Mouse (Mus musculus) layer of hippocampus, postnatal 10 days (tissue): Measurements from ENCODE around the gene Acadvl. TPM values are rescaled to one million over a fixed set of nuclear protein-coding genes. Genes with fewer than 3 reads are reported as not detected.
A peak's percentile ranks its signal among the peaks of the same experiment; 100 is the strongest.

ENCODE experiments used
- DNase-seq, 2 experiments: peaks; one replicate each; pipeline ENCODE4 v3.0.0; 2021; ENCODE audit warnings: low spot score in 2 of 2
- long read RNA-seq: library from polyadenylated mRNA; stranded (forward); transcript quantifications from one replicate; pipeline ENCODE4 v2.0.0, GENCODE M21; 2023
- total RNA-seq, 2 experiments: library from RNA; stranded (reverse); gene quantifications; 2 replicates each; pipeline ENCODE4 v1.2.3; 2021

Gene Acadvl
- total RNA-seq, result 10 to 100 TPM; 55.7 to 57.6 TPM
- long read RNA-seq, transcript Acadvl-202 (20 exons, 2,168 nt), result major isoform, 61 of 78 reads
- long read RNA-seq, partial matches to known transcripts, result 7 of 78 reads
- long read RNA-seq, other reads (novel, unspliced or antisense), result 7 of 78 reads

DNA sequence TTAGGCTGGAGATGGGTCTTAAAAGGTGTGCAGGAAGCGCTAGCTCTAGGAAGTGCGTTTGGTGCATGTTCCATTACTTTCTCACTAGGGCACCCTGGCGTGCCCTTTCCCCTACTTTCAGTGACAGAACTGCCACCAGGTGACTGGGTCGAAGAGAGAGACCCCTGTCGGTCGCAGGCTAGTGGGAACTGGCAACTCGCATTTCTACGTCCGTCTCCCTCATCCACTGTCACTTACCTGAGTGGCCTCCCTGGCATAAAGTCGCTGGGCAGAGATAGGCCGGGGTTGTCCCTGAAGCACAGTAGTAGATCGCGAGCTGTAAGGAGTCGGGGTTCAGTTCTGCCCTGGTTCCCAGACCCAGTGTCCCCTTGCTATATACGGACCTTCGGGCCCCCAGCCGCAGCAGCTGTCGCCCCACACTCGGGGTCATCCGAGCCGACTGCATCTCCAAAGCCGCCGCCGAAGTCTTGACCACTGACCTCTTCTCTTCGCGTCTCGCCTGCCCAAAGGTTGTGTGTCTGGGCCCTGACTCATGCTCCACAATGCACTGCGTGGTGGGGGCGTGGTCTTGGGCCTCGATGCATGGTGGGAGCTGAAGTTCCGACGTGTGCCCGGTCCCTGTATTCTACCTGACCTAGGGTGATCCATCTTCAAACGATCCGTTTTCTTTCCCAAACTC, at the start of gene Acadvl:
Gene Acadvl (minus strand): TSS at position 532 of the 679 bp plus-strand sequence.
- DNase-seq, result peak; percentile 74 to 88

DNA sequence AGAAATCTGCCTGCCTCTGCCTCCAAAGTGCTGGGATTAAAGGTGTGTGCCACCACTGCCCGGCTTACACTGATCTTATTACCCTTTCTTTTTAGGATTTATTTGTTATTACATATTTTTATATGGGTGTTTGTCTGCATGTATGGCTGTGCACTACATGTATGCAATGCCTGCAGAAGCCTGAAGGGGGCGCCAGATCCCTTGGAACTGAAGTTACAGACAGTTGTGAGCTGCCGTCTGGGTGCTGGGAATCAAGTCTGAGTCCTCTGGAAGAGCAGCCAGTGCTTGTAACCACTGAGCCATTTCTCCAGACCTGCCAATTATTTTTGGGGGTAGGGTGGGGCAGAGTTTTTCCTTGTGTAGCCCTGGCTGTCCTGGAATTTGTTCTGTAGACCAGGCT, 47.8 kb upstream of the Acadvl start:
- DNase-seq, result no peak

DNA sequence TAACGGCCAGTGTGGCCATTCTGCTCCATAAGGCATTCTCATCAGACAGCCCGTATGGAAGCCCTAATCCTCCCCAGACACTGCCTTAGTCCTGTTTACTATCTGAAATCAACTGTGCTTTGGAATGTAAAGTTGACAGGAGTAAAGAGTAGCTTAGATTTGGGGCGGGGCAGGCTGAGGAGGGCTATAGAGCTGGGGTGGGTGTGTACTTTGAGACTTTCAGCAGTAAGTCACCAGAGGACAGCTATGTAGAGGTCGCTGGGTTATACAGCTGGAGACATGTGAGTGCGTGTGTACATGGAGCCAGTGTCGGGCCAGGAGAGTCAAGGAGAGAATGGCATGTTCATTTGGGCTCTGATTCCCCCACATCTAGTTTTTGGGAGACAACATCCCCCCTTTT, 44.7 kb upstream of the Acadvl start:
- DNase-seq, result no peak

DNA sequence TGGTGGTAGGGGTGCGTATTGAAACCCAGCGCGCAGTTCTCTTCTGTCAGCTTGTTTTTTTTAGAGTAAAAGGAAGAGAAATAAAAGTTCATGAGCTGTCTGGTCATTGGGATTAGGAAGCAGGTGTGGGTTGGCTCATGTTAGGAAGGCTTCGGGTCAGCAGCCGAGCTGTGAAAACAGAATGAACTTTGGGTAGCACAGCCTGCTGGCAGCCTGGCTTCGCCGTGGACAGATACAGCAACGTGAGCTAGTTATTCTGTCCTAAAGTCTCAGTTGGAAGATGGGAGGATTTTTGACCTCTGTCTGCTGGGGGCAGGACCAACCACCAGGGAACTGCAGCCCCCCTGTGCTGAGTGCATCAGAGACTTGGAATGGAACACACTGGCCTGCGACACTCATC, 42.6 kb upstream of the Acadvl start:
- no peak for DNase-seq

DNA sequence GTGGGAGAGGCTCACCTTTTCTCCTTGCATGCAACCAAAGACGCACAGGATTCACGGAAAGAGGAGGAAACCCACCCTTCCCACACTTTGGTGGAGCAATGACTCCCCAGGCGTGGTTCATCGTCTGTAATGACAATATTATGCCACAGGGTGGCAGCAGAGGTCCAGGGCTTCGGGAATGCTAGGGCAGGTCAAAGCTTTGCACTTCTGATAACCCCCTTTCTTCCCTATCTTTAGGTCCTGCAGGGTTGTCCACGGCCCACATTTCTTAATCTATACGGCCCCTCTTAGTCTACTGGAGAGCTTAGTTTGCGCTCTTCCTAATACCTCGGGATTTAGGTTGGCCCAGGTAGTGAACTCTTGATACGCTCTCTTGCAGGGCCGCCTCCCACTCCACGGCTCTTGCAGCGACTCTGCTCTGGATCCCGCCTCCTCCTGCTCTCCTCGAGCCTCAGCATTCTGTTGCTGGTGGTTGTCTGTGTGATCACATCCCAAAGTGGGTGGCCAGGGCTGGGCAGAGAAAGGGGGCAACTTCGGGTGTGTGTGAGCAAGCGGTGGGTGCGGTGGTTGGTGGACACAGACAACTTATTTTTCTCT, 40.5 kb upstream of the Acadvl start:
- DNase-seq, result peak; percentile 87 to 91

DNA sequence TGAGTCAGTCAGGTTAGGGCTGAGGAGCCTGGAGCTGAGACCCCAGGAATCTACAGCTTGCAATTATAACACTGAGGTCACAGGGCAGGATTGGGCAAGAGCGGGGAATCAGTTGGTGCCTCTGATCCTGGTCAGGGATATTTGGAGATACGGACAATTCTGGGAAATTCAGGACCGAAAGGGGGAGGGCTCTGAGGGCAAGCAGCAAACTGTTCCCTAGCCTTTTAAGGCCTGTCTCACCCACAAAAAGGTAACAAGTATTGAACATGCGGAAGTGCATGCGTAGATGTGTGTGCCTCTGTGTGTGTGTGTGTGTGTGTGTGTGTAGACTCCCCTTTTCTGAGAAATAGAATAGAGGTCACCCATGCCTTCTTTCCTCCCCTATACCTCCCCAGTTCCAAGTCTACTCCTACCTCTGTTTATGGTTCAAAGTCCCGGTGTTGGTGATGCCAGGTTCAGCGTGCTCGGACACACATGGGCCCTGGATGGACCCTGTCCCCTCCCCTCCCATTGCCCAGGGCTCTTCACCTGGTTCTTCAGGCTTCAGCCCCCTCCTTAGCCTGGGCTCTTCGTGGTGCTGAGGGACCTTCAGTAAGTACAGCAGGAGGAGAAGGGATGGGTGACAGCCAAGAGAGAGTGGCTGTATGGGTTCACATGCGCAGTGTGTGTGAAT, 38.8 kb upstream of the Acadvl start, which contains the start of gene Asgr1:
Gene Asgr1 (plus strand): TSS at position 188 of the 673 bp plus-strand sequence.
- no peak for DNase-seq

DNA sequence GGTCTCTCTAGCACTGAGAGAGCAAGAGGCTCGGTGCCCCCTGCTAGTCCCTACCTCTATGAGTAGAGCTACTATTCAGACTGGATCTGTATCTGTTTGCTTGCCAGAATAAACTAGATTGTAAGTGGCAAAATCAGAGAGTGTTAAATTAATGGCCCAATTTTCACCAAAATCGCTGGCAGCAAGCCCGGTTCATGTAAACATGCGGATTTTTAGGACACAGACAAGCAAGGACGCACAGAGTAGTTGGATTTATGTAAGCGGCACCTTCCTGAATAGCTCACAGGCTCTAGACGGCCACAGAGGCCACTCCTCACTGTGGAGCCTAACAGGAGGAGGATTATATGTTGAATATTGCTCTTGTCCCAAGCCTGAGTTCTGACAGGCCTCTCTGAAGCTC, 37.9 kb upstream of the Acadvl start:
- no peak for DNase-seq

DNA sequence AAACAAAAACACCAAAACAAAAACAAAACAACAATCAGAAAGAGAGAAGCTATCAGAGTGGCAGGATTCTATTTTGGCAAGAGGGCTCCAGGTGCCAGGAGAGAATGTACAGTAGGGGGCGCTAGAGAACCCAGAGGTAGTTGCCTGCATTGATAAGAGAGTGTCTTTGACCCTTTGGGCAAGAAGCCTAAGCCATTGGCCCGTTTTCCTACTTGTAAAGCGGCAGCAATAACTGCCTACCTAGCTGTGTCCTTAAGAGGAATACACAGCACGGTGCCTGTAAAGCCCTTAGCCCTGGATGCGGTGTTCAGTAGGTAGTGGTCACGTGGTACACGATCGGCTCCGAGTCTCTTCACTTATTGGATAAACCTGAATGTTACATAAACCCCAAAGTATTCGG, 34.6 kb upstream of the Acadvl start:
- no peak for DNase-seq

DNA sequence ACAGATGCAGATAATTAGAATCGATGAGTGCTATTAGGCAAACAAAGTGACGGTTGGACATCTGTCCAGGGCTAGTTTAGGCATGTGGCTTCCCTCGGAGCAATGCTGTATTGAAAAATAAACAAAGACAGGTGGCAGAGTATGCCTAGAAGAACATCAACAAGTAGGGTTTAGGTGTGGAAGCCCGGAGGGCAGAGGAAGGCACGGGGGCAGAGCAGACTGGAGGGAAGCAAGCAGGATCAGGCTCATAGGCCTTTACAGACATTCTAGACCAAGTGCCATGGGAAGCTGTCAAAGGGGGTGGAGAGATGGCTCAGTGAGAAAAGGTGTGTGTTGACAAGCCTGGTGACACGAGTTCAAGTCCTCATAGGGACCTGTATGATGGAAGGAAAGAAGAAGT, 34.2 kb upstream of the Acadvl start:
- no peak for DNase-seq

DNA sequence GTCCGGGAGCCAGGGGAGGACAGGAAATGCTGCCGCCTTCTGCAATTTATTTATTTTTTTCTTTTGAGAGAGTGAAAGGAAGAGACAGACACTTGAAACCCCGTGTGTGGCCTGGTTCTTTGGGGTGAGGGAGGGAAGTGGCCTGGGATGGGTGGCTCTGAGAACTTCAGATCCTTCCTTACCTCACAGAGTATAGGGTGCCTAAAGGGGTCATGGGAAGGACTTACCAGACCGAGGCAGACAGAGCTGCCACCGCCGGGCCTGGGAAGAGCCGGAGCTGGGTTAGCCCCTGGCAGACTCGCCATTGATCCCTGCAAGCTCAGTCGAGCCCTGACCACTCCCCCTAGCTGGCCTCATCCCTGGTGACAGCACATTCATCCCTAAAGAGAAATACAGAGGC, 30.2 kb upstream of the Acadvl start:
- no peak for DNase-seq

DNA sequence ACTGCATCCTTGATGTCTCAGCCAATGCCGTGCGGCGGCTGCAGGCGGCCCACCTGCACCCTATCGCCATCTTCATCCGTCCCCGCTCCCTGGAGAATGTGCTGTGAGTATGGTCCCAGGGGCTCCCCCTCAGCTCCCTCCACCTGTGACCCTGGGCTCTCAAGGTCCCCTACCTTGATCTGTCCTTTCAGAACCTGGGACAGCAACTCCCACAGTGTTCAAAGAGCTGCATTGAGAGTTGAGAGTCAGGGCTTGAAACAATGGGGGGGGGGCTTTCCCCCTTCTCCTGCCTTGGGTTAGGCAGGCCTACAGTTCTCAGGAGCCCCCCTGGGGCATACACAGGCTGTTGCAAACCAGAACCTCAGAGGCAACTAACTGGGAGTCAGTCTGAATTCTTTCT, 28.5 kb upstream of the Acadvl start:
- no peak for DNase-seq

DNA sequence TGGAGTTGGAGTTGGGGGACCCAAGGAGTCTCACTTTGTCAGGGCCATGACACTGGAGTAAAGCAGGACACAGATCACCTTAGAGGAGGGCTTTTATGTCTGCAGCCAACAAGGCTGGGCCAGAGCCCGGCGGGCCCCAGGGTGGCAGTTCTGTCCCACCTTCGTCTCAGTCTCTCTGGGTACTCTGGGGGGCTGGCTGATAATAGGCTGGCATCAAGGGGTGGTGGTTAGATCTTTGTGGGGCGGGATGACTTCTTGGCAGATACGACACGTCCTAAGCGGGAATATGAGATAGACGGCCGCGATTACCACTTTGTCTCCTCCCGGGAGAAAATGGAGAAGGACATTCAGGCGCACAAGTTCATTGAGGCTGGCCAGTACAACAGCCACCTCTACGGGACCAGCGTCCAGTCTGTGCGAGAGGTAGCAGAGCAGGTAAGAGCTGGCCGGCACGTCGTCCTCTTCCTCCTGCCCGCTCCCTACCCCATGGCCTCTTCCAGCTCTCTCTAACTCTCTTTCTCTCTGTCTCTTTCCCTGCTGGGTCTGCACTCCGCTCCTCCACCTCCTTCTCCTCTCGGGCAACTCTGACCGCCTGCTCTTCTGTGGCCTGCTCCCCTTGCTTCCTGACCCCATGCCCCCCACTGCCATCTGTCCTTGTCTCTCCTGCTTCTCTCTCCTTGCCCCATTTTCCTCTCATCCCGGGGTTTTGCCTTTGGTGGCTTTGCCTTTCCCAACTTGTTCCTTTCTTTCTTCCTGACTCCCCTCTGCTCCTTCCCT, 27.3 kb upstream of the Acadvl start:
- DNase-seq, result no peak

DNA sequence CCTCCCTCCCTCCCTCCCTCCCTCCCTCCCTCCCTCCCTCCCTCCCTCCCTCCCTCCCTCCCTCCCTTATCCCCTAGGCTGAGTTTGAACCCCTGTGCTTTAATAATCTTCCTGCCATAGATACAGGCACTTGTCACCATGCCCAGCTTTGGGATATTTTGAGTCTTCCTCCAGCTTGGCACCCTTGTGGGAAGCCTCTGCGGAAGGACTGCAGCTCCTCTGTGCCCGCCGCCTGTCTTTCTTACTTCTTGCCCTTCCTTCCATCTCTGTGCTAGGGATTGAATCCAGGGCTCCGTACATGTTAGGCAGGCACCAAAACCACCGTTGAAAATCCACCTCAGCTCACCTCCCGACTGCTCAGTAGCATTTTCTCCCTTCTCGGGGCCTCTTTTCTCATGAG, 25.0 kb upstream of the Acadvl start:
- DNase-seq, result no peak

DNA sequence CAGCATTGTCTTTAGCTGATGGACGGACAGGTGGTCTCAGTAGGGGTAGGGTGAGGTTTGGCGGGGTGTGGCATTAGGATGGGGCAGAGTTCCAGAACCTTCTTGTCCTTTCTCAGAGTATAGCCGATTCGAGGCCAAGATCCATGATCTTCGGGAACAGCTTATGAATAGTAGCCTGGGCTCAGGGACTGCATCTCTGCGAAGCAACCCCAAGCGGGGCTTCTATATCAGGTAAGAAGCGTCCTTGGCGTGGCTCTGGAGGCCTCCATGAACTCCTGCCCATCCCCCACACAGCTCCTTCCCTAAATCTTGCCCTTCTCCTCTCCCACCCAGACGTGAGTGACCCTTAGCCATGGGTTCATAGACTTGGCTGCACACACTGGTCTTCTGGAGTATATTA, 24.4 kb upstream of the Acadvl start:
- DNase-seq, result no peak

DNA sequence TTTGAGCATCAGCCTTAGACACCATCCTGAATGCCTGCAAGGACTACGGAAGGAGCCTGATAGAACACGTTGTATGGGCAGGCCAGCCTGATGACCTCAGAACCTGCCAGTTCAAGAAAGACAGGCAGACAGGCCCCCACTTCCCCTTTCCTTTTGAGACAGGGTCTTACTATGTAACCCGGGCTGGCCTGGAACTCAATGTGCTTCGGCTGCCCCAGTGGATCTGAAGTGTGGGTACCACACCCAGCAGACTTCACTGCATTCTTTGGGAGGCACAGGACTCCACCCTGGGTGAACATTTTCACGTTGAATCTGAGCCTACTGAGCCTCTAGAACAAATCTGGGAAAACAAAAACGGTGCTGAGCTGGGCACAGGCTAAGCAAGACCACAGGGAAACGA, 23.0 kb upstream of the Acadvl start:
- DNase-seq, result no peak

DNA sequence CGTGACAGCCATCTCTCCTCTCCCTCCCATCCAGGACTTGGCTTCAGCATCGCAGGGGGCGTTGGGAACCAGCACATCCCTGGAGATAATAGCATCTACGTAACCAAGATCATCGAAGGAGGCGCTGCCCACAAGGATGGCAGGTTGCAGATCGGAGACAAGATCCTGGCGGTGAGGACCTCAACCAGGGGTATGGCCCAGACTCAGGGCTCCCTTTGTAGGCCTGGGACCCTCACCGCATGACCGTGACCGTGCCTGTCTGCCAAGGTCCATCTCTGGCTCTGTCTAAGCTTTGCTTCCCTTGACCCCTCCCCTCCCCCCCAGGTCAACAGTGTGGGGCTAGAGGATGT, 16.1 kb upstream of the Acadvl start:
- DNase-seq, result no peak

DNA sequence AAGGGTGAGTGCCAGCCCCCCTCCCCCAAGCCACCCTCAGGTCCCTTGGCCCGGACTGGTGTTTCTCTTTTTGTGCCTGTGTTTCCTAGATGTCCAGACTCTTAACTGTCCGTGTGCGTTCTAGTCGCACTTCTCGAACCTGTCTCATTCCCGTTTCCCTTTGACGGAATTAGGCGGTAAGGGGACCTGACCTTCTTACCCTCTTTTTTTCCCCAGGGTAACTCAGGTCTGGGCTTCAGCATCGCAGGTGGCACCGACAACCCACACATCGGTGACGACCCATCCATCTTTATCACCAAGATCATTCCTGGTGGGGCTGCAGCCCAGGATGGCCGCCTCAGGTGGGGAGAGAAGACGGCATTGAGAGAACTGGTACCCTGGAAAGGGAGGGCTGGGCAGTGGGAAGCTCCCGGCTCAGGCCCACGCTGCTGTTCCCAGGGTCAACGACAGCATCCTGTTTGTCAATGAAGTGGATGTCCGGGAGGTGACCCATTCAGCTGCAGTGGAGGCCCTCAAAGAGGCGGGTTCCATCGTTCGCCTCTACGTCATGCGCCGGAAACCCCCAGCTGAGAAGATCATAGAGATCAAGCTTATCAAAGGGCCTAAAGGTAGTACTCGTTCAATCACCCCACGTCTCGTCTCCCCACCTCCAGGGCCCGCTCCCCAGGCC, 15.6 kb upstream of the Acadvl start:
- DNase-seq, result no peak

DNA sequence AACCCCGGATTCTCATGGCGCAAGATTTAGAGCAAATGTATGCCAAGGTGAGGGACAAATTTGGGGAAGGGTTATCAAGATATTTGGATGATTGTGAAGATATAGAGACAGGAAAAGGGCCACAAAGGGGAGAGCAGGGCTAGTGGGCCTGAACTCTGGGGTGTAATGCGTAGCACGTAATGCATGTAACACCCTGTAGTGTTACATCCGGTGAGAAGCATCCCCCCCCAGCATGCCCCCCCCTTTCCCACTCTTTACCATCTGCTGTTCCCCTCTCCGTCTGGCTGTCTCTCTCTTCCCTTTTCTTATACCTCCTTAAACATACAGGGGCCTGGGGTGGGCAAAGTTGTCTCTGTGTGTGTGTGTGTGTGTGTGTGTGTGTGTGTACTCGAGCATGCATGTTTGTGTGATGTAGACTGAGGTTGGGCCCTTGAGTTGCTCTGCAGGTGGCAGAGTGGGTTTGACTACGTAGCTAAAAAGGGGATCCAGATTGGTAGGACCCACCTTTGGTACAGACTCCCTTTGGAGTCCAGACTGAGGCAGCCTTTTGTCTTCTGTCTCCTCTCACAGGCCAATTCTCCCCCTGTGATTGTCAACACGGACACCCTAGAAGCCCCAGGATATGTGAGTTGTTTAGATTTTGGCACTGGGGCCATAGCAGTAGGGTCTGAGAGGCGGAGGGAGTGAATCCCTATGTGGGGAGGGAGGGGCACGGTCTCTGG, 14.8 kb upstream of the Acadvl start:
- DNase-seq, result no peak

DNA sequence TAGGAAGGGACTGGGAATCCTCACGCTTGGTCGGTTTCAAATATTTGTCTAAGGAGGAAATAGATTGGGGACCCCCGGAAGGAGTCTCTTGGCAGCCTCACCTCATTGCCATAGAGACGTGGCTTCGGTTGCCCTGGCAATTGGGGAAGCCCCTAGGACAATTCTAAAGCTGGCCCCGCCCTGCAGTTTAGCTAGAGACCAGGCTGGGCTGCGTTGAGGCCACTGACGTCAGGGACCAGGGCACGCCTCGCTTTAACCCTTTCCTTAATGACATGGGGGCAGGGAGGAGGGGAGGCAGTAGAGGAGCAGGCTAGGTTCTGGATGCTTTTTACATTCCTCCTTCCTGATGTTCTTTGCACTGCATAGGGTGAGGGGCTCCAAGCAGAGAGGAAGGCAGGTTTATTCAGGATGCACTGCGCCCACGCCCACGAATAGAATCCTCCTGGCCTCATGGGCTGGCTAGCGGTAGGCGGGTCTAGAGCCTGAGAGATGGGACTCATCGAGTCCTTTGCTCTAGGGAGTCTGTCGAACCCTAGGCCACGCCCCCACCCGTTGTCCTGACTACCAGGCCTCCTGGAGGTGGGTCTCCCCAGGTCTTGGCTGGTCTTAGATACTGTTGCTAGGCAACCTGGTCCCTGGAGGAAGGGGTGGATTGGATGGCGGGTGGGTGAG, 14.1 kb upstream of the Acadvl start:
- peak; percentile 82 to 86 for DNase-seq
